Mouse (Mus musculus) kidney, postnatal 14 days (tissue): ENCODE data around the gene G0s2.

Experiments used
- DNase-seq: peaks from one replicate; pipeline ENCODE4 v3.0.0; 2022; ENCODE audit warnings: mixed read lengths

G0s2 gene

GRCm38 (mm10) chr1:193252616-193253015 lies 20.4 kb downstream of the G0s2 start:
- no peak for DNase-seq

GRCm38 (mm10) chr1:193251386-193251785 lies 21.6 kb downstream of the G0s2 start:
- peak; percentile 55 for DNase-seq

- DNase-seq = no peak
Measured at GRCm38 (mm10) chr1:193250026-193250425, 23.0 kb downstream of the G0s2 start.

GRCm38 (mm10) chr1:193244235-193244634 lies 28.8 kb downstream of the G0s2 start:
- DNase-seq = no peak

GRCm38 (mm10) chr1:193243571-193244193 lies 29.3 kb downstream of the G0s2 start:
- DNase-seq = no peak

GRCm38 (mm10) chr1:193242863-193243262 lies 30.2 kb downstream of the G0s2 start:
- DNase-seq = no peak

GRCm38 (mm10) chr1:193242238-193242637 lies 30.8 kb downstream of the G0s2 start:
- DNase-seq = peak; percentile 61

GRCm38 (mm10) chr1:193241436-193241835 lies 31.6 kb downstream of the G0s2 start:
- DNase-seq = no peak

GRCm38 (mm10) chr1:193238426-193238825 lies 34.6 kb downstream of the G0s2 start:
- DNase-seq = no peak

GRCm38 (mm10) chr1:193234930-193235329 lies 38.1 kb downstream of the G0s2 start:
- peak; percentile 47 for DNase-seq

GRCm38 (mm10) chr1:193234130-193234645 lies 38.8 kb downstream of the G0s2 start:
- DNase-seq = peak; percentile 27

GRCm38 (mm10) chr1:193232732-193233131 lies 40.3 kb downstream of the G0s2 start:
- no peak for DNase-seq

GRCm38 (mm10) chr1:193230935-193231334 lies 42.1 kb downstream of the G0s2 start:
- DNase-seq = no peak

- peak; percentile 65 for DNase-seq
Measured at GRCm38 (mm10) chr1:193230531-193230930, 42.5 kb downstream of the G0s2 start.

- DNase-seq = peak; percentile 39
Measured at GRCm38 (mm10) chr1:193229570-193229969, 43.4 kb downstream of the G0s2 start.

- DNase-seq = no peak
Measured at GRCm38 (mm10) chr1:193227537-193227936, 45.5 kb downstream of the G0s2 start.

- peak; percentile 31 for DNase-seq
Measured at GRCm38 (mm10) chr1:193226724-193227522, 46.1 kb downstream of the G0s2 start.

- DNase-seq = no peak
Measured at GRCm38 (mm10) chr1:193226114-193226513, 46.9 kb downstream of the G0s2 start.

- DNase-seq = no peak
Measured at GRCm38 (mm10) chr1:193225531-193225930, 47.5 kb downstream of the G0s2 start.
